Mouse (Mus musculus): Measurements from ENCODE around the gene Gm5108.

Gene Gm5108

DNA sequence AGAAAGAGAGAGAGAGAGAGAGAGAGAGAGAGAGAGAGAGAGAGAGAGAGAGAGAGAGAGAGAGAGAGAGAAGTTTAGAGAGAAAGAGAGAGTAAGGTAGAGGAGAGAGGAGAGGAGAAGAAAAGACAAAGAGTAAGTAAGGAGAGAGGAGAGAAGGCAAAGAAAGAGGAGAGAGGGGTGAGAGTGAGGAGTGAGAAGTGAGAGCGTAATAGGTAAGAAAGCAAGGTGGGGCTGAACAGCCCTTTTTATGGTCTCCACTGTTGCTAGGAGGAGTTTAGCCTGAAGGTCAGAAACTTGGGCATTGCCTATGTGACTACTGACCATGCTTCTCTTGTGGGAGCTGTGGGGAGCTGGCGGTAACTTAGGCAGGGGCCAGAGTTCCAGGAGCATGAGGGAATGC lies at the start of gene Gm5108:
Gene Gm5108, plus strand, starts transcription at position 301 of the 400 bp plus-strand sequence.
- no peak for DNase-seq (ENCODE audit: low spot score in 2 of 2)

- no peak for DNase-seq (ENCODE audit: low spot score in 2 of 2)
Measured at GRCm38 (mm10) chr5:67898921-67899320, 42.5 kb upstream of the Gm5108 start.

DNA sequence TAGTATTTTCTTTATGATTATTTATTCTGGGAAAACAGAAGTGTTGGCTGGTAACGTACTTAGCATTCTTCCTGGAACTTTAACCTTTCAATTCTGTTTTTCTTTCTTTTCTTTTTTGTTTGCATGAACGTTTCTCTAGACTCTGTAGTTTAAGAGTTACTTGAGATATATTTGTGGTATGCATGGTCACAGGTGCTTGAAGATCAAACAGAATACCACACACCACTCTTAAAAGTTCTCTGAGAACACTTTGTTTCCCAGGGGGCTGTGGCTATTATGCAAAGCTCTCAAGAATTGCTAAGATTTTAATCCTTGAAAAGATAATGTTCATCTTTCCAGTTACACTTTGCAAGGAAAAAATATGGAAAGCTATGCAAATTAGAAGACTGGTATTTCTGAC lies 36.9 kb upstream of the Gm5108 start:
- no peak for DNase-seq (ENCODE audit: low spot score in 2 of 2)

DNA sequence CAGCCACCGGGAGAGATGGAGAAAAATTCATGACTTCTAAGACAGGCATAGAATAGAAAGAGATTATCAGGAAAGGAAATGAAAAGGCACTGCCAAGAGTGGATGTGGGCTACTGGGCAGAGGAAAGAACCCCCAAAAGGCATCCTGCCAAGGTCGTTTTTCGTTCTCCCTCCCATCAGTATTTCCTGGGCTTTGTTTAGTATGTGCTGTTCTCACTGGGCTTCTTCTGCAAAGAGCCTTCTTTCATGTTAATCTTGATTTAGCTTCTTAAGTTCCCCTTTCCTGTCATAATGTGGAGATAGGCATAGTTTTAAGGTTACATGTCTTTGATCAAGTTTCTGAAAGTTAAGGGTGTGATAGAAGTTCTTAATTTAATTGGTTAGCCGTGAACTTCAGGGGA lies 10.9 kb upstream of the Gm5108 start:
- no peak for DNase-seq (ENCODE audit: low spot score in 2 of 2)

- DNase-seq (ENCODE audit: low spot score in 2 of 2): no peak
Measured at GRCm38 (mm10) chr5:67931623-67932022, 9.8 kb upstream of the Gm5108 start.

- no peak for DNase-seq (ENCODE audit: low spot score in 2 of 2)
Measured at GRCm38 (mm10) chr5:67943199-67943598, 1.7 kb downstream of the Gm5108 start.

DNA sequence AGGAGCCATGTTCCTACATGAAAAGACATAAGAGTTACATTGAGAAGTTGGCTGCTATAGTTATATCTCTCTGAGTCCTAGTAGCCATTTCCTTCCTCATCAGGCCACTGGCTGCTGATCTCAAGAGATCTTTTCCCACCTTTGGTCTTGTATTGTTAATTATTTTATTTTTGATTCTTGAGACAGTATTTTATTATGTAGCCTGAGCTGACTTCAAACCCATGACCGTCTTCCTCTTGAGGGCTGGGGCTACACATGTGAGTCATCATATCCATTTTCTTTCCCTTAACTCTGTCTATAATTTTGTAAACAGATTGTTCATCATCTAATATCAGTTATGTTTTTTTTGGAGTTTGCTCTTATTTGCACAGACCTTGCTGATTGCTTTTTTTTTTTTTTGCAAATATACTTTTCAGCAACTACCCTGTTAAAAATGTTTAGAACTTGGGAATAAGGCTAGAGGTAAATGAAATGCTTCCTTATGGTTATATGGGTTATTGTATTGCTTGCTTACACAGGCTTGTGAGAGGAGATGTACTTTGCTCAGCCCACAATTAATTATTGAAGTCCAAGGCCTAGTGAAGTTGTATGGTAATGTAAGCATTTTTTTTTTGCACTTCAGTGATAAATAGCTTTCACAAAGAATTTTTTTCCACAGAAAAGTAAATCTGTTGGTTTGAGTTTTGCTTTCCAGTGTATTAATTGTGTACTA lies 2.8 kb downstream of the Gm5108 start:
- no peak for DNase-seq (ENCODE audit: low spot score in 2 of 2)

DNA sequence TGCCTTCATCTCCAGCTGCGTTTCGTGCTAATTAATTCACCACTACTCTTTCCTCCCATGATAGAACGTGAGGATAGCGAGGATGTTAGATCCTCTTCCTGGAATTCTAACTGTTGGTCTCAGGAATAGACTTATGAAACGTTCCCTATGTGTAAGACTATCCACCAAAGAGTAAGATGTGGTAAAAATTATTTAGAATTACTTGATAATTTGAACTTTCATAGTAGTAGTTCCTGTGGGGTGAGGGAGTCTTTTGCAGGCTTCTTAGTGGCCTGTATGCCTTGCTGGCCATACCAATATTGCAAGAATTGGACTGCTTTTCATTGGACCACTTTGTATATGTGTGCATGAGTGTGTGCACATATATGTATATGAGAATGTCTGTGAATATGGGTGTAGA lies 4.9 kb downstream of the Gm5108 start, which contains the start of gene Gm21905:
Gene Gm21905, minus strand, starts transcription at position 101 of the 400 bp plus-strand sequence.
- no peak for DNase-seq (ENCODE audit: low spot score in 2 of 2)

DNA sequence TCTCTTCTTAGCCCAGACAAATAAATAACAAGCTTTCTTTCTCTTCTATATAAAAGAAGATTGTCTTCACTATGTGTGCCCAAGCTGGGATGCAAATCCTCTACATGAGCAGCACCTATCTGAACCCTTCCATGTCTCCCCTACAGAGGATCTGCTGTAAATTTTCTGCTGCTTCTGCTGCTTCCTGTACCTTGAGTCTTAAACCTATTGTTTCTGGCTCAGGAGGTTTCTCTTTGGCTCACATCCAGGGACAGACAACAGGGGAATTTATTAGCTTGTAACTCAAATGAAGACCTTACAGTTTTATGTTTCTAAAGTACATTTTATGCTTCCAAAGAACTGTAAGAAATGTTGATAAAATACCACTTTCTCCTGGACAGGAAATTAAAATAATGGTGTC lies 5.5 kb downstream of the Gm5108 start:
- DNase-seq (ENCODE audit: low spot score in 2 of 2): no peak

DNA sequence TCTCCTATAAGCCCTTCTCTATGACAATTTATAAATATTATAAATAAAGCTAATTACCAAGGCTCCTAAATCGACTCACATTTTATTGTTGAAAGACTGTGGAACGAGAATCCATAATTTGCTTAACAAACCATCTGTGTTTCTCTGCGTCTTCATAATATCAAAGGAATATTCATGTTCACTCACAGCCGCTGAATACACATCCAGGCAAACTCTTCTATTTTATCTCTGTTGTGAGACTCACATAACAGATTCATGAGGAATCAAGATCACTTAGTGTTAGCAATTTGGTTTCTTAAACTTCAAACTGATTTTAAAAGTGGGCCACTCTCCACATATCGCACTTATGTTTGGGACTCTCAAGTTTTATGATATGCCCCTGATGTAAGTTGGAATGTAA lies 6.6 kb downstream of the Gm5108 start:
- DNase-seq (ENCODE audit: low spot score in 2 of 2): no peak

DNA sequence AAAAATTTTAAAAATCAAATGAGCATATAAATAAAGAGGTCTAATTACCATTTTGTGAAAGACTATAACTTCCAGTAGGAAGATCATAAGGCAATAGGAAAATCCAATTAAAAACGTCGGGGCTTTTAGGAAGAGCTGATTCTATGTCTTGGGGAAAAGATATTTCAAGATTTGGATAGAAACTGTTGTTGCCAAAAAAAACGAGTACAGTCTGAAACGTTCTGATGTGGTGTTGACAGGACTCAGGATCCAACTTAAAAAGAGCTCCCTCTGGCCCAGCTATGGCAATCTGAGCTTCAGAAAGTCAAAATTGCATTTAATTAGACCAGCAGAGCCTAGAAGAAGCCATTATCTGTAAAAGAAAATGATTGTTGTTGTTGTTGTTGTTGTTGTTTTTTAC lies 12.6 kb downstream of the Gm5108 start:
- peak in 1 of 2 experiments; percentile 25 for DNase-seq (ENCODE audit: low spot score in 2 of 2)

DNA sequence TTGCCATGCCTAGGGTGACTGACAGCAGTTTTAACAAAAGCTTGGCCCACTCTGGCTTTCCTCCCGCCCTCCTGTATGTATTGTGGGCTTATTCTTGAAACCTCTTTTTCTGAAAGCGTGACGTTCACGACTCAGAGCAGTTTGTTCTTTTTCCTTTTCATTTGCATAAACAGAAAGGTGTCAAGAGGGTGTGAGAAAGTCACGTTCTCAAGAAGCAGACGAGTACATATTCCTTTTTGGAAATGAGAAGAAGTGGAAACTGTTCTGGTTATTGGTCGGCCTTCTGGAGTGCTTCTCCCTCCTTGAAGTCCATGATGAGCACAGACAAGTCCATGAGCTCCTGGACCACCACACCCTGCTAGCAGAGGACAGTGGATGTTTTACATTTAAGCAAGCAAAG lies 14.0 kb downstream of the Gm5108 start:
- DNase-seq (ENCODE audit: low spot score in 2 of 2): peak in 1 of 2 experiments; percentile 12

DNA sequence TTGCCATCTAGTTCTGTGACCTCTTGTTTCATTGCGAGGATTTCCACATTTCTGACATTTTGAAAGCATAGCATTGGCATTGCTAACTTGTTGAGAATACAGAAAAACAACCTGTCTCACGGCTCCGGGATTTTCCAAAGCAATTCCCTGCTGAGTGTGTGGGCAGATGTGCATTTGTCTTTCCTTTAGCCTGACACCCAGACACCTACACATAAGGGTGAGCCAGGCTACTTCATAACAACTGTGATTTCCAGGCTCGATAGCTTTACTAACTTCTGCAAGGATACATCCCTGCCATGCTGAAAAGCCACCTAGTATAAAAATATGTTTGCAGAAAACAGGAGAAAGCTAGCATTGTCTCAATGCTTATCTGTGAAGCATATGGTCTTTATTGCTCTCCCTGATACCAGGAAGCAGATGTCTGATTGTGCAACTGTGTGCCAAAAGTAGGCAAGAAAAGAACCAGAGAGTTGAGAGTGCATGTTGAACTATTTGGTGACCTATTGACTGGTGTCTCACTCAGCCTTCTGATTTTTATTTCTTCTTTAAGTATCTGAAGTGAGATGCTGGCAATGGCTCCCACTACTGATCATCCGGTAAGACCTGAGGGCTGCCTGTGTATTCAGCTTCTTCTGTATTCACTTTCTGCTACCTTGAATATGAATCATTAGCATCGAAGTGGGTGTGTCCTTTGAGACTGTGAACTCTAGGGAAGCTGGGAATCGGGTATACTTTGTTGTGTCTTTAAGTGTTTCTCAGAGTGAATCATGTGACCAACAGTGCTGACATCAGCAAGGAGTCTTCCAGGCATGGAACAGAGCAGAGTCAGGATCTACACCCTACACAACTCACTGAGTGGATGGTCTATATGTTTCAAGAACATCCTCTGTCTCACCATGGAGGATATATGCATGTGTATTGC lies 20.5 kb downstream of the Gm5108 start:
- DNase-seq (ENCODE audit: low spot score in 2 of 2): peak; percentile 11 to 38

- DNase-seq (ENCODE audit: low spot score in 2 of 2): no peak
Measured at GRCm38 (mm10) chr5:67969536-67969935, 28.1 kb downstream of the Gm5108 start.

DNA sequence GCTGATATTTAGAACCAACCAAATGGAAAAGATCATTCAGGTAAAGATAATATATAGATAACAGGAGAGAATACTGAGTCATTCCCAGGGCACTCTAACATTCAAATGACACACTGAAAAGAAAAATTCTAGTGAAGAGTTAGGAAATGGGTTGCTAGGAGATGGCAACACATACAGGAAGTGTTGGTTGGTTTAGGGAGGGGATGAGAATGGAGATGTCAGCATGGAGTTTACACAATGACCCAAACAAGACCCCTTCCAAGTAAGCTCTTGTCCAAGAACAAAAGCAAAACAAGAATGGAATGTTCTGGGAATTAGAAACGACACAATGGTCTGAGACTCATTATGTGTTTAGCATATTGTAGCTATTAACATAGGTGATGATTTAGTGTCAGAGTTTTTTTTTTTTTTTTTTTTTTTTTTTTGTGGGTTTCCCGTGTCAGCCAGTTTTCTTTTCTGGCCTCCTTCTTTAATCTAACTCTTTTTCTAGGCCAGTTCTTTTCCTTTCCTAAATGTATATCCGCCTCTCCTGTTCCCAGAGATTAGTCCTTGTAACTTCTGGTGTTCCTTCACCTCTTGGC lies 40.6 kb downstream of the Gm5108 start:
- no peak for DNase-seq (ENCODE audit: low spot score in 2 of 2)

GRCm38 (mm10) chr5:67990426-67990825 lies 49.0 kb downstream of the Gm5108 start:
- DNase-seq (ENCODE audit: low spot score in 2 of 2): no peak

DNA sequence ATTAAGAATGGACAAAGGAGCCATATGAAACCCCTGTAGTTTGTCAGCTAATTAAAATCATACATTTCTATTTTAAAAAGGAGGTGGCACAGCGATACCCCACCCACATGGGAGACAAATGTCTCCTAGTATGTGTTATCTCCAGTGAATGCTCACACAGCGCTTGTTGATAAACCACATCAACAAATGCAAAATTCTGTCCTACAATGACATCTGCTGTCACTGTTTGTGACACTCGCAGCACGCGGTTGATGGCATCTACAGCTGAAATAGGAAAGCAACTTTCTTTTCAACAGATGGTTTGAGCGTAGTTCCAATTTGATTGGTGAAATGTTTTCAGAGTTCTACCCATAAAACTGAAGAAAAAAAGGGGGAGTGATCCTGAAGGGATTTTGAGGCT lies 61.1 kb downstream of the Gm5108 start:
- no peak for DNase-seq (ENCODE audit: low spot score in 2 of 2)

DNA sequence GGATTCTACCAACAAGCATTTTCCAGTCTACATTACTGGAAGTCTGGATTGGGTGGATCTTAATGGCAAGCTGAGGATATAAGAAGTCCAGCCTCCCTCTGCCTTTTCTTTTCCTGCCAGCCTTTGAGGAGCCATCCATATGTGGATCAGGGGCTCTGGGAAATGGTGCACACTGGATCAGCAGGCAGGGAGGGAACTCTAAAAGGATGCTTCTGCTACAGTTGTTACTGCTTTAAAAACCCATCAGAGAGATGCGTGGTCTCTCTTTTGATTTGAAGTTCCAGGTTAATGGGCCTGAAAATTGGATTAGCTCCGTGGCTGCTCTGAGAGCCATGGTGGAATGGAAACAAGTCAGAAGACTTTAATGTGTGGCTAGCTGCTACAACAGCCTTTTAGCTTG lies 62.4 kb downstream of the Gm5108 start:
- no peak for DNase-seq (ENCODE audit: low spot score in 2 of 2)

GRCm38 (mm10) chr5:68004419-68004818 lies 63.0 kb downstream of the Gm5108 start:
- DNase-seq (ENCODE audit: low spot score in 2 of 2): no peak

GRCm38 (mm10) chr5:68007074-68007473 lies 65.6 kb downstream of the Gm5108 start:
- no peak for DNase-seq (ENCODE audit: low spot score in 2 of 2)

GRCm38 (mm10) chr5:68011569-68011968 lies 70.1 kb downstream of the Gm5108 start:
- no peak for DNase-seq (ENCODE audit: low spot score in 2 of 2)

DNA sequence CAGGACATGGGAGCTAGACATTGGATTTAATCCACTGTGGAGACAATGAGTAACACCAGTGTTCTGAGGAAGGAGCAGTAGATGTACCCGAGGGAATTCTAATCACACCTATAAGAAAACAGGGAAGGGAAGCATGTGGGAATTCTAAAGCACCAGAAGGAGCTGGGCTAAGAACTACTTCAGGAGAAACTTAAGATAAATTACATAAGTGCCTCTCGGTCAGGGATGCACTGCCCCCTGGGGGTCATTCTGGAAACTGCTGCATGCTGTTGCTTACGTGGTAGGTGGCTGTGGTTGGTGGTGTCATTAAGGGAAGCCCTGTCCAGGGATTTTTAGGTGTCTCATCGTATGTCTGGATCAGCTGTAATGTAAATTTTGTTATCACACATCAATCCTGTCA lies 71.1 kb downstream of the Gm5108 start:
- DNase-seq (ENCODE audit: low spot score in 2 of 2): peak; percentile 82 to 91

DNA sequence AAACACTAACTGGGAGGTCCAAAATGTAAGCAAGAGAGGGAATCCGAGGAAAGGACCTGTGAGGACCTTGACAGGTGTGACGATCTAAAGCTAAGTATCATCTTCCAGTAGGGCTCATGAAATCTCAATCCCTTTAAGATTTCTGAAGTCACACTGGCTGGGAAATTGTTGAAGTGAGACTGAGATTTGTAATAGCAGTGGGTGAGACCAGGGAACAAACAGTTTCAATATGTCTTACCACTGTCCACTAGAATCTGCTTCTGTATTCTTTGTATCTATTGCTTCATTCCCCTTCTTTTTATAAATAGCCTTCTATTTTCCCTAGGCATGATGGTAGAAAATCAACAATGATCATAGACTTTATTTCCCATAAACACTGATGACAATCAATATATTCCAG lies 79.4 kb downstream of the Gm5108 start:
- no peak for DNase-seq (ENCODE audit: low spot score in 2 of 2)

Measured in frontal cortex, postnatal 36 days (tissue).